ENCODE assay signal across 32 mouse cellular contexts in the genomic region with DNA sequence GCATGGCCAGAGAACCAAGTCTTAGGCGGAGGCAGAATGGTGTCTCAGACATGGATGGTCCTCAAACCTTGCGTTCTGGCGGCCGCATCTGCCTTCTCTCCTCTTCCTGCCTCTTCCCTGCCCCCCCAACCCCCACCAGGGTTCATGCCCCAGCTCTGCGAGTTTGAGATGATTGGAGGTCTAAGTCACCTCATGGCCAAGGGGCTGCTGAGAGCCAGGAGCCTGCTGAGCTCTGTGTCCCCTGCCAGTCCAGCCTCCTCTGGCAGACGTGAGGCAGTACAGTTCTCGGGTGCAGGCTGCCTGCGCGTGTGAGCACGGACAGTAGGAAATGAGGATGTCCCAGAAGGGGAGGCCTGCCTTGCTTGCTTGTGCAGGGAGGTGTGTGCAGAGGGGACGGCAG. TPM values are rescaled to one million over a fixed set of nuclear protein-coding genes. Genes with fewer than 3 reads are reported as not detected.
A peak's percentile ranks its signal among the peaks of the same experiment; 100 is the strongest.
DNase-seq lines count a peak whose midpoint lies in the region; ATAC-seq and TF ChIP-seq lines count a peak whose summit lies in the region.
"Had no signal": no experiment of that assay in that cellular context is flagged by ENCODE, and none has a peak within 500 bp of the region (broad histone marks: within the 10 kb centered on the region; RNA-seq: fewer than 3 reads in every experiment).

No protein-coding gene starts in this region.

- TF ChIP-seq CTCF in G1E (IDR thresholded peaks at IDR 0.05; ENCODE audit: low read depth, low read length), result no peak
- no peak for TF ChIP-seq CTCF in liver, postnatal 0 days (IDR thresholded peaks at IDR 0.05; ENCODE audit: low read depth)

- no peaks in the 10 kb centered on the region for H3K9me3 ChIP-seq in forebrain, embryonic 10.5 days
- H3K9me3 ChIP-seq in forebrain, embryonic 11.5 days (ENCODE audit: control insufficient read depth, low read length), result no peaks in the 10 kb centered on the region
- H3K9me3 ChIP-seq in hindbrain, embryonic 10.5 days, result no peaks in the 10 kb centered on the region
- H3K9me3 ChIP-seq in hindbrain, embryonic 14.5 days (ENCODE audit: control insufficient read depth, low read length), result no peaks in the 10 kb centered on the region
- H3K9me3 ChIP-seq in G1E (replicated peaks), result peaks cover 100% of the 10 kb centered on the region
- no peaks in the 10 kb centered on the region for H3K9me3 ChIP-seq in embryonic facial prominence, embryonic 10.5 days
- H3K9me3 ChIP-seq in midbrain, embryonic 15.5 days, result no peaks in the 10 kb centered on the region
- no peaks in the 10 kb centered on the region for H3K9me3 ChIP-seq in liver, postnatal 0 days (ENCODE audit: low read length)
- H3K9me3 ChIP-seq: embryonic facial prominence, embryonic 15.5 days; forebrain, embryonic 13.5 days; heart, embryonic 15.5 days; hindbrain, embryonic 15.5 days; intestine, embryonic 15.5 days had no signal

- no peaks in the 10 kb centered on the region for H3K27me3 ChIP-seq in forebrain, embryonic 10.5 days (ENCODE audit: poor library complexity, severe bottlenecking)
- H3K27me3 ChIP-seq in forebrain, embryonic 11.5 days (ENCODE audit: control insufficient read depth, insufficient read depth, low read length), result no peaks in the 10 kb centered on the region
- no peaks in the 10 kb centered on the region for H3K27me3 ChIP-seq in hindbrain, embryonic 10.5 days (ENCODE audit: insufficient read depth, poor library complexity, severe bottlenecking)
- H3K27me3 ChIP-seq in hindbrain, embryonic 14.5 days (ENCODE audit: control insufficient read depth, insufficient read depth, low read length), result no peaks in the 10 kb centered on the region
- no peaks in the 10 kb centered on the region for H3K27me3 ChIP-seq in G1E (ENCODE audit: insufficient read depth, low read length)
- no peaks in the 10 kb centered on the region for H3K27me3 ChIP-seq in embryonic facial prominence, embryonic 10.5 days (replicated peaks; ENCODE audit: low read depth, poor library complexity, severe bottlenecking)
- H3K27me3 ChIP-seq in midbrain, embryonic 15.5 days (replicated peaks), result no peaks in the 10 kb centered on the region
- no peaks in the 10 kb centered on the region for H3K27me3 ChIP-seq in liver, postnatal 0 days (ENCODE audit: insufficient read depth, low read length)
- H3K27me3 ChIP-seq: CH12.LX; embryonic facial prominence, embryonic 15.5 days; forebrain, embryonic 13.5 days; heart, embryonic 15.5 days; hindbrain, embryonic 15.5 days; intestine, embryonic 15.5 days had no signal

- TF ChIP-seq EP300 in liver, postnatal 0 days (IDR thresholded peaks at IDR 0.05; ENCODE audit: low read depth), result no peak

- DNase-seq in forebrain, embryonic 10.5 days (ENCODE audit: extremely low spot score, low spot score), result no peak
- no peak for DNase-seq in forebrain, embryonic 11.5 days (ENCODE audit: low spot score)
- DNase-seq in hindbrain, embryonic 10.5 days (ENCODE audit: low spot score), result no peak
- DNase-seq in hindbrain, embryonic 14.5 days (ENCODE audit: low spot score), result no peak
- DNase-seq in G1E (ENCODE audit: low spot score), result no peak
- DNase-seq in embryonic facial prominence, embryonic 10.5 days (ENCODE audit: low spot score), result no peak
- DNase-seq in liver, postnatal 0 days, result no peak
- DNase-seq: adrenal gland, adult 8-10 months; adrenal gland, postnatal 25 days; B cell, adult 2 months; cerebellum, adult 18-20 months; cerebellum, adult 9-10 months; cerebellum, postnatal 36 days; embryo, embryonic 11 days; gastrocnemius, postnatal 10 days; gastrocnemius, postnatal 36 days; heart, adult 2 months; heart, postnatal 14 days; kidney, adult 18-20 months; kidney, adult 9 months had no signal

- H3K4me1 ChIP-seq in forebrain, embryonic 10.5 days, result peaks cover 54% of the 10 kb centered on the region
- H3K4me1 ChIP-seq in forebrain, embryonic 11.5 days (replicated peaks; ENCODE audit: control insufficient read depth, insufficient read depth, low read length), result no peaks in the 10 kb centered on the region
- peaks cover 63% of the 10 kb centered on the region for H3K4me1 ChIP-seq in hindbrain, embryonic 10.5 days (replicated peaks)
- peaks cover 11% of the 10 kb centered on the region; the same call in 1 of the 2 replicates for H3K4me1 ChIP-seq in hindbrain, embryonic 14.5 days (replicated peaks; ENCODE audit: control insufficient read depth, insufficient read depth, low read length)
- no peaks in the 10 kb centered on the region for H3K4me1 ChIP-seq in G1E (ENCODE audit: insufficient read depth, low read depth, low read length)
- peaks cover 75% of the 10 kb centered on the region for H3K4me1 ChIP-seq in embryonic facial prominence, embryonic 10.5 days
- peaks cover 9% of the 10 kb centered on the region; the same call in 1 of the 2 replicates for H3K4me1 ChIP-seq in midbrain, embryonic 15.5 days
- H3K4me1 ChIP-seq in liver, postnatal 0 days (ENCODE audit: insufficient read depth), result no peaks in the 10 kb centered on the region

- no peak overlapping the region for H3K4me3 ChIP-seq in forebrain, embryonic 10.5 days
- no peak overlapping the region for H3K4me3 ChIP-seq in forebrain, embryonic 11.5 days (ENCODE audit: low read depth, low read length)
- no peak overlapping the region for H3K4me3 ChIP-seq in hindbrain, embryonic 10.5 days
- no peak overlapping the region for H3K4me3 ChIP-seq in hindbrain, embryonic 14.5 days (replicated peaks; ENCODE audit: low read length)
- H3K4me3 ChIP-seq in G1E (ENCODE audit: low read depth, low read length), result peak overlapping the region; percentile 23; the same call in 1 of the 2 replicates
- H3K4me3 ChIP-seq in embryonic facial prominence, embryonic 10.5 days, result no peak overlapping the region
- no peak overlapping the region for H3K4me3 ChIP-seq in midbrain, embryonic 15.5 days
- H3K4me3 ChIP-seq in liver, postnatal 0 days (ENCODE audit: low read depth, low read length), result no peak overlapping the region
- H3K4me3 ChIP-seq: embryonic facial prominence, embryonic 15.5 days; forebrain, embryonic 13.5 days; heart, adult 2 months; heart, embryonic 15.5 days; hindbrain, embryonic 15.5 days; intestine, embryonic 15.5 days had no signal

- H3K36me3 ChIP-seq in forebrain, embryonic 10.5 days (replicated peaks), result 0 out of 2 replicates have a peak, but pooled peaks cover 5% of the 10 kb centered on the region
- H3K36me3 ChIP-seq in forebrain, embryonic 11.5 days (ENCODE audit: control insufficient read depth, insufficient read depth, low read length), result no peaks in the 10 kb centered on the region
- H3K36me3 ChIP-seq in hindbrain, embryonic 10.5 days, result no peaks in the 10 kb centered on the region
- H3K36me3 ChIP-seq in hindbrain, embryonic 14.5 days (replicated peaks; ENCODE audit: control insufficient read depth, insufficient read depth), result no peaks in the 10 kb centered on the region
- H3K36me3 ChIP-seq in G1E (replicated peaks), result no peaks in the 10 kb centered on the region
- peaks cover 8% of the 10 kb centered on the region; the same call in 1 of the 2 replicates for H3K36me3 ChIP-seq in embryonic facial prominence, embryonic 10.5 days (replicated peaks)
- no peaks in the 10 kb centered on the region for H3K36me3 ChIP-seq in midbrain, embryonic 15.5 days (replicated peaks)
- no peaks in the 10 kb centered on the region for H3K36me3 ChIP-seq in liver, postnatal 0 days (replicated peaks; ENCODE audit: insufficient read depth, low read length)
- H3K36me3 ChIP-seq: embryonic facial prominence, embryonic 15.5 days; heart, embryonic 15.5 days; hindbrain, embryonic 15.5 days; intestine, embryonic 15.5 days had no signal

- 93% methylated on average over 11 of the region's 11 CpGs for WGBS in forebrain, embryonic 10.5 days
- WGBS in forebrain, embryonic 11.5 days, result 83% methylated on average over 11 of the region's 11 CpGs
- WGBS in hindbrain, embryonic 10.5 days, result 84% methylated on average over 11 of the region's 11 CpGs
- 85% methylated on average over 11 of the region's 11 CpGs for WGBS in hindbrain, embryonic 14.5 days
- 83% methylated on average over 11 of the region's 11 CpGs for WGBS in embryonic facial prominence, embryonic 10.5 days
- WGBS in midbrain, embryonic 15.5 days, result 89% methylated on average over 11 of the region's 11 CpGs
- 77% methylated on average over 11 of the region's 11 CpGs for WGBS in liver, postnatal 0 days (ENCODE audit: insufficient replicate concordance)

- no peak overlapping the region for H3K4me2 ChIP-seq in forebrain, embryonic 11.5 days (ENCODE audit: low read depth, low read length, severe bottlenecking)
- H3K4me2 ChIP-seq in hindbrain, embryonic 14.5 days (replicated peaks), result no peak overlapping the region
- no peak overlapping the region for H3K4me2 ChIP-seq in midbrain, embryonic 15.5 days
- H3K4me2 ChIP-seq in liver, postnatal 0 days (ENCODE audit: low read depth, low read length), result no peak overlapping the region
- H3K4me2 ChIP-seq: embryonic facial prominence, embryonic 15.5 days; forebrain, embryonic 13.5 days; heart, embryonic 11.5 days; heart, embryonic 15.5 days; hindbrain, embryonic 15.5 days; intestine, embryonic 15.5 days had no signal

- no peak for ATAC-seq in forebrain, embryonic 11.5 days (replicated peaks; ENCODE audit: low FRiP score)
- no peak for ATAC-seq in hindbrain, embryonic 14.5 days (ENCODE audit: low FRiP score)
- no peak for ATAC-seq in G1E (ENCODE audit: extremely low read depth, insufficient number of reproducible peaks, low FRiP score, poor library complexity, severe bottlenecking)
- ATAC-seq in midbrain, embryonic 15.5 days (replicated peaks), result no peak
- no peak for ATAC-seq in liver, postnatal 0 days
- ATAC-seq: activated CD4-positive, CD25-positive, alpha-beta regulatory T cell, adult 4 months; forebrain, embryonic 13.5 days; forebrain, embryonic 16.5 days; intestine, embryonic 15.5 days had no signal

- H3K9ac ChIP-seq in forebrain, embryonic 11.5 days (ENCODE audit: low read length), result no peak overlapping the region
- no peak overlapping the region for H3K9ac ChIP-seq in hindbrain, embryonic 14.5 days
- H3K9ac ChIP-seq in midbrain, embryonic 15.5 days, result no peak overlapping the region
- no peak overlapping the region for H3K9ac ChIP-seq in liver, postnatal 0 days (replicated peaks)
- H3K9ac ChIP-seq: embryonic facial prominence, embryonic 15.5 days; forebrain, embryonic 13.5 days; heart, embryonic 15.5 days; hindbrain, embryonic 15.5 days; intestine, embryonic 15.5 days had no signal

- H3K27ac ChIP-seq in forebrain, embryonic 10.5 days, result 0 out of 2 replicates have a peak overlapping the region, but pooled peaks have one; percentile 58
- no peak overlapping the region for H3K27ac ChIP-seq in forebrain, embryonic 11.5 days (ENCODE audit: low read depth, low read length)
- H3K27ac ChIP-seq in hindbrain, embryonic 10.5 days, result 0 out of 2 replicates have a peak overlapping the region, but pooled peaks have one; percentile 29
- H3K27ac ChIP-seq in hindbrain, embryonic 14.5 days, result no peak overlapping the region
- 0 out of 2 replicates have a peak overlapping the region, but pooled peaks have one; percentile 8 for H3K27ac ChIP-seq in embryonic facial prominence, embryonic 10.5 days (replicated peaks)
- H3K27ac ChIP-seq in midbrain, embryonic 15.5 days, result no peak overlapping the region
- H3K27ac ChIP-seq in liver, postnatal 0 days (ENCODE audit: low read depth), result no peak overlapping the region
- H3K27ac ChIP-seq: forebrain, embryonic 13.5 days; heart, adult 2 months; hindbrain, embryonic 15.5 days; intestine, embryonic 15.5 days had no signal

RNA-seq across cellular contexts. Expression of gene Megf6, which starts 56.1 kb away (rescaled TPM):
- polyA plus RNA-seq in forebrain, embryonic 10.5 days (2016; fragmentation: Nextera tagmentation; extraction: Ambion mirVana), result 26.4 and 28.0 TPM in 2 replicates
- 23.9 and 25.7 TPM in 2 replicates for polyA plus RNA-seq in forebrain, embryonic 11.5 days (2014; fragmentation: Nextera tagmentation; extraction: Ambion mirVana)
- polyA plus RNA-seq in hindbrain, embryonic 10.5 days (2016; fragmentation: Nextera tagmentation; extraction: Ambion mirVana), result 28.2 and 29.2 TPM in 2 replicates
- polyA plus RNA-seq in hindbrain, embryonic 14.5 days (2014; fragmentation: Nextera tagmentation; extraction: Ambion mirVana), result 8.8 and 10.1 TPM in 2 replicates
- total RNA-seq in G1E (2014; fragmentation: Nextera tagmentation), result not detected in 2 replicates
- total RNA-seq in G1E (2017), result 0.05 and 0.23 TPM in 2 replicates
- 0.01 and 0.07 TPM in 2 replicates for polyA plus RNA-seq in G1E (2012)
- 37.9 and 38.7 TPM in 2 replicates for polyA plus RNA-seq in embryonic facial prominence, embryonic 10.5 days (2016; fragmentation: Nextera tagmentation; extraction: Ambion mirVana)
- 9.4 and 9.5 TPM in 2 replicates for polyA plus RNA-seq in midbrain, embryonic 15.5 days (2015; fragmentation: Nextera tagmentation; extraction: Ambion mirVana)
- 0.67 and 0.89 TPM in 2 replicates for polyA plus RNA-seq in liver, postnatal 0 days (2015; fragmentation: Nextera tagmentation; extraction: Ambion mirVana)
- total RNA-seq: CH12.LX; granulocyte monocyte progenitor cell, adult 5-6 weeks; hematopoietic stem cell, adult 5-6 weeks had no signal
- polyA plus RNA-seq: activated CD4-positive, CD25-positive, alpha-beta regulatory T cell, adult 4 months had no signal

Comparison
In these comparisons a context has a peak if more than half of its experiments do, and no peak if none do; other contexts are left out.
1. H3K27ac ChIP-seq: peak in forebrain, embryonic 10.5 days (single experiment), hindbrain, embryonic 10.5 days (single experiment) and embryonic facial prominence, embryonic 10.5 days (single experiment); none in forebrain, embryonic 11.5 days (single experiment), hindbrain, embryonic 14.5 days (single experiment), midbrain, embryonic 15.5 days (single experiment) and liver, postnatal 0 days (single experiment).